Mouse (Mus musculus) embryonic fibroblast, embryonic 13.5 days (primary cell): ENCODE measurements around the gene Dusp12.

Source experiments
- CTCF ChIP-seq: IDR thresholded peaks from 2 replicates; pipeline ENCODE4 v1.5.1; 2011; ENCODE audit warnings: mild to moderate bottlenecking, control low read depth, low read length, moderate library complexity, borderline replicate concordance; ENCODE audit not compliant: insufficient read depth
- POLR2A ChIP-seq: IDR thresholded peaks from 2 replicates; pipeline ENCODE4 v1.6.1; 2011; ENCODE audit warnings: low read depth, mild to moderate bottlenecking, control low read depth, low read length, moderate library complexity

GRCm38 (mm10) chr1:170876906-170877305 is 8.4 kb downstream of the Dusp12 start:
- no peak for TF ChIP-seq POLR2A
- no peak for TF ChIP-seq CTCF
